Mouse (Mus musculus) left cerebral cortex, postnatal 36 days (tissue): ENCODE measurements at regions not wholly inside any gene's neighbourhood (a gene's known extent, or its start where the extent isn't known, plus 50 kb on each side); places are given as distances from the start of the nearest gene placed in this dataset.

Experiments used
- DNase-seq, 2 experiments: peaks; one replicate each; pipeline ENCODE4 v3.0.0; 2021 to 2022; ENCODE audit warnings: low spot score in 2 of 2, mixed read lengths in 1 of 2
- intact Hi-C: fragments of 180-260 bp; cut with DNase I; formaldehyde crosslinking; loops from one replicate; pipeline ENCODE4 v1.15.1; 2025
- microRNA-seq: library from miRNA; unstranded; fragments of <30 nt; microRNA quantifications from one replicate; pipeline ENCODE4 v1.2.0, GENCODE M21; 2022

- no peak for DNase-seq
Measured at GRCm38 (mm10) chr9:89807381-89807780, 69.1 kb upstream of the Ankrd34c start.

GRCm38 (mm10) chr9:89802658-89803057, 64.4 kb upstream of the Ankrd34c start:
- intact Hi-C loops, result no loop called here
- DNase-seq, result no peak

More at GRCm38 (mm10) chr9:89807381-89807780, 69.1 kb upstream of the Ankrd34c start:
- intact Hi-C loops, result no loop called here

GRCm38 (mm10) chr9:89793018-89793417, 54.7 kb upstream of the Ankrd34c start:
- intact Hi-C loops, result loop anchor here (2.0 to 10.0 kb wide), 3 partner anchors 36 to 88 kb away; partner anchors contain the start of genes Ankrd34c and Tmed3
- DNase-seq, result peak; percentile 55 to 73

GRCm38 (mm10) chr9:89789926-89790325, 51.7 kb upstream of the Ankrd34c start:
- no peak for DNase-seq
- intact Hi-C loops, result loop anchor here (5.0 to 10.0 kb wide), 2 partner anchors 33 to 55 kb away; partner anchors contain the start of gene Ankrd34c

GRCm38 (mm10) chr9:89788651-89789050, 50.4 kb upstream of the Ankrd34c start:
- intact Hi-C loops, result no loop called here
- no peak for DNase-seq

Small RNA genes lying in the stretch of these regions (microRNA-seq; reads per million reads assigned to microRNA genes)
- gene Mir184, result 134 reads per million, percentile 59 among the genes with 10 or more reads in this experiment
